Mouse (Mus musculus): ENCODE measurements around the gene Prr36. TPM values are rescaled to one million over a fixed set of nuclear protein-coding genes. Genes with fewer than 3 reads are reported as not detected.
"Not testable (repeated sequence)": the region's sequence is repeated elsewhere in the genome, so short reads cannot be mapped to it uniquely, and the experiment has no call there.

Prr36 gene
- total RNA-seq (2015), result 0.09 and 0.14 TPM in 2 replicates
- total RNA-seq (2017), result not detected in 2 replicates

- ATAC-seq (ENCODE audit: poor library complexity, severe bottlenecking), result no peak
Measured at GRCm38 (mm10) chr8:4216791-4217621, at the start of gene Prr36. Gene Prr36, minus strand, starts transcription at chr8:4217459.

- no peak for ATAC-seq (ENCODE audit: poor library complexity, severe bottlenecking)
Measured at GRCm38 (mm10) chr8:4265160-4265914, 48.1 kb upstream of the Prr36 start.

- no peak for ATAC-seq (ENCODE audit: poor library complexity, severe bottlenecking)
Measured at GRCm38 (mm10) chr8:4263105-4263791, 46.0 kb upstream of the Prr36 start.

GRCm38 (mm10) chr8:4259805-4260170 is 42.5 kb upstream of the Prr36 start:
- no peak for ATAC-seq (ENCODE audit: poor library complexity, severe bottlenecking)

- ATAC-seq (ENCODE audit: poor library complexity, severe bottlenecking), result peak; percentile 94
Measured at GRCm38 (mm10) chr8:4259125-4259804, 42.0 kb upstream of the Prr36 start, which contains the start of gene Ctxn1. Gene Ctxn1, minus strand, starts transcription at chr8:4259274.

GRCm38 (mm10) chr8:4258678-4259077 is 41.4 kb upstream of the Prr36 start:
- peak; percentile 13; the same call in 1 of the 2 replicates for ATAC-seq (ENCODE audit: poor library complexity, severe bottlenecking)

GRCm38 (mm10) chr8:4258233-4258632 is 41.0 kb upstream of the Prr36 start:
- peak; percentile 75 for ATAC-seq (ENCODE audit: poor library complexity, severe bottlenecking)

GRCm38 (mm10) chr8:4257350-4257749 is 40.1 kb upstream of the Prr36 start:
- ATAC-seq (ENCODE audit: poor library complexity, severe bottlenecking), result no peak

- no peak for ATAC-seq (ENCODE audit: poor library complexity, severe bottlenecking)
Measured at GRCm38 (mm10) chr8:4256911-4257310, 39.7 kb upstream of the Prr36 start.

- not testable (repeated sequence) for ATAC-seq (ENCODE audit: poor library complexity, severe bottlenecking)
Measured at GRCm38 (mm10) chr8:4255471-4255870, 38.2 kb upstream of the Prr36 start.

- no peak for ATAC-seq (ENCODE audit: poor library complexity, severe bottlenecking)
Measured at GRCm38 (mm10) chr8:4254001-4254400, 36.7 kb upstream of the Prr36 start.

- ATAC-seq (ENCODE audit: poor library complexity, severe bottlenecking), result peak; percentile 90
Measured at GRCm38 (mm10) chr8:4252934-4253841, 35.9 kb upstream of the Prr36 start, which contains the start of gene Snapc2. Gene Snapc2, plus strand, starts transcription at chr8:4253080.

- ATAC-seq (ENCODE audit: poor library complexity, severe bottlenecking), result no peak
Measured at GRCm38 (mm10) chr8:4252116-4252760, 35.0 kb upstream of the Prr36 start.

GRCm38 (mm10) chr8:4250306-4250970 is 33.2 kb upstream of the Prr36 start:
- ATAC-seq (ENCODE audit: poor library complexity, severe bottlenecking), result peak; percentile 73

- ATAC-seq (ENCODE audit: poor library complexity, severe bottlenecking), result no peak
Measured at GRCm38 (mm10) chr8:4249213-4249612, 32.0 kb upstream of the Prr36 start.

GRCm38 (mm10) chr8:4247951-4248540 is 30.8 kb upstream of the Prr36 start, which contains the start of gene Tgfbr3l:
Gene Tgfbr3l, plus strand, starts transcription at chr8:4248214.
- no peak for ATAC-seq (ENCODE audit: poor library complexity, severe bottlenecking)

- no peak for ATAC-seq (ENCODE audit: poor library complexity, severe bottlenecking)
Measured at GRCm38 (mm10) chr8:4247241-4247640, 30.0 kb upstream of the Prr36 start.

- no peak for ATAC-seq (ENCODE audit: poor library complexity, severe bottlenecking)
Measured at GRCm38 (mm10) chr8:4245737-4246136, 28.5 kb upstream of the Prr36 start.
